Mouse (Mus musculus) heart, adult 2 months (tissue): ENCODE results near the gene Ctnna2.

ENCODE experiments used
- CTCF ChIP-seq: fragments of 200-600 bp; IDR thresholded peaks from 2 replicates; pipeline ENCODE4 v1.8.1; 2022; ENCODE audit warnings: antibody characterized with exemption, mild to moderate bottlenecking, moderate library complexity
- EP300 ChIP-seq: fragments of 200-500 bp; IDR thresholded peaks from 2 replicates; pipeline ENCODE4 v1.6.1; 2011; ENCODE audit warnings: low read depth, low read length, control low read depth; ENCODE audit not compliant: insufficient read depth
- POLR2A ChIP-seq: fragments of 200-500 bp; IDR thresholded peaks from 2 replicates; pipeline ENCODE4 v1.6.1; 2011; ENCODE audit warnings: mild to moderate bottlenecking, low read depth, low read length, control low read depth; ENCODE audit not compliant: insufficient read depth

GRCm38 (mm10) chr6:77869313-77869712 is 110.2 kb downstream of the Ctnna2 start:
- no peak for TF ChIP-seq CTCF
- TF ChIP-seq EP300: no peak
- no peak for TF ChIP-seq POLR2A
